ENCODE assay signal across 10 mouse cellular contexts in genomic region chr14:40968051-40968450, GRCm38 (mm10). TPM values are rescaled to one million over a fixed set of nuclear protein-coding genes. Genes with fewer than 3 reads are reported as not detected.
DNase-seq lines count a peak whose midpoint lies in the region; ATAC-seq and TF ChIP-seq lines count a peak whose summit lies in the region.
"Had no signal": no experiment of that assay in that cellular context is flagged by ENCODE, and none has a peak within 500 bp of the region (broad histone marks: within the 10 kb centered on the region; RNA-seq: fewer than 3 reads in every experiment).

No protein-coding gene starts in this region.

- 69% methylated on average over 2 of the region's 2 CpGs for WGBS in forebrain, embryonic 12.5 days
- 71% methylated on average over 2 of the region's 2 CpGs for whole genome bisulfite sequencing in forebrain, embryonic 11.5 days
- 63% methylated on average over 2 of the region's 2 CpGs for WGBS in lung, embryonic 14.5 days
- WGBS in liver, embryonic 12.5 days (ENCODE audit: insufficient replicate concordance): 38% methylated on average over 2 of the region's 2 CpGs
- 91% methylated on average over 2 of the region's 2 CpGs for WGBS in stomach, embryonic 14.5 days

- H3K36me3 ChIP-seq in forebrain, embryonic 12.5 days (replicated peaks): no peaks in the 10 kb centered on the region
- no peaks in the 10 kb centered on the region for H3K36me3 ChIP-seq in forebrain, embryonic 11.5 days (ENCODE audit: control insufficient read depth, insufficient read depth, low read length)
- H3K36me3 ChIP-seq in lung, embryonic 14.5 days (ENCODE audit: insufficient read depth): no peaks in the 10 kb centered on the region
- H3K36me3 ChIP-seq in liver, embryonic 12.5 days: no peaks in the 10 kb centered on the region
- H3K36me3 ChIP-seq in stomach, embryonic 14.5 days (ENCODE audit: control insufficient read depth, insufficient read depth, low read length): no peaks in the 10 kb centered on the region

- ATAC-seq in forebrain, embryonic 12.5 days (ENCODE audit: low FRiP score): no peak
- no peak for ATAC-seq in forebrain, embryonic 11.5 days (replicated peaks; ENCODE audit: low FRiP score)
- no peak for ATAC-seq in lung, embryonic 14.5 days (ENCODE audit: insufficient read depth)
- no peak for ATAC-seq in liver, embryonic 12.5 days
- ATAC-seq in stomach, embryonic 14.5 days (ENCODE audit: insufficient number of reproducible peaks, insufficient read depth, low FRiP score, low read depth): no peak

- no peaks in the 10 kb centered on the region for H3K9me3 ChIP-seq in forebrain, embryonic 12.5 days
- H3K9me3 ChIP-seq in forebrain, embryonic 11.5 days (ENCODE audit: control insufficient read depth, low read length): no peaks in the 10 kb centered on the region
- no peaks in the 10 kb centered on the region for H3K9me3 ChIP-seq in lung, embryonic 14.5 days (ENCODE audit: low read depth, low read length)
- H3K9me3 ChIP-seq in liver, embryonic 12.5 days (replicated peaks): no peaks in the 10 kb centered on the region
- no peaks in the 10 kb centered on the region for H3K9me3 ChIP-seq in stomach, embryonic 14.5 days (ENCODE audit: control insufficient read depth, low read depth, low read length)

- no peak for TF ChIP-seq CTCF in lung, embryonic 14.5 days (IDR thresholded peaks at IDR 0.05; ENCODE audit: low read depth)

- H3K27me3 ChIP-seq in forebrain, embryonic 12.5 days: no peaks in the 10 kb centered on the region
- no peaks in the 10 kb centered on the region for H3K27me3 ChIP-seq in forebrain, embryonic 11.5 days (ENCODE audit: control insufficient read depth, insufficient read depth, low read length)
- no peaks in the 10 kb centered on the region for H3K27me3 ChIP-seq in lung, embryonic 14.5 days (ENCODE audit: insufficient read depth, low read length)
- H3K27me3 ChIP-seq in liver, embryonic 12.5 days (replicated peaks): no peaks in the 10 kb centered on the region
- no peaks in the 10 kb centered on the region for H3K27me3 ChIP-seq in stomach, embryonic 14.5 days (ENCODE audit: control insufficient read depth, insufficient read depth, low read length)

- peak overlapping the region; percentile 85 for H3K4me2 ChIP-seq in forebrain, embryonic 12.5 days
- no peak overlapping the region; the same call in 1 of the 2 replicates for H3K4me2 ChIP-seq in forebrain, embryonic 11.5 days (ENCODE audit: low read depth, low read length, severe bottlenecking)
- H3K4me2 ChIP-seq in lung, embryonic 14.5 days: peak overlapping the region; percentile 59
- H3K4me2 ChIP-seq in liver, embryonic 12.5 days: peak overlapping the region; percentile 95
- H3K4me2 ChIP-seq in stomach, embryonic 14.5 days (replicated peaks; ENCODE audit: low read depth, low read length): peak overlapping the region; percentile 68

- peaks cover 30% of the 10 kb centered on the region for H3K4me1 ChIP-seq in forebrain, embryonic 12.5 days
- peaks cover 18% of the 10 kb centered on the region for H3K4me1 ChIP-seq in forebrain, embryonic 11.5 days (replicated peaks; ENCODE audit: control insufficient read depth, insufficient read depth, low read length)
- H3K4me1 ChIP-seq in lung, embryonic 14.5 days (ENCODE audit: insufficient read depth): peaks cover 19% of the 10 kb centered on the region
- H3K4me1 ChIP-seq in liver, embryonic 12.5 days: peaks cover 56% of the 10 kb centered on the region
- peaks cover 12% of the 10 kb centered on the region; the same call in 1 of the 2 replicates for H3K4me1 ChIP-seq in stomach, embryonic 14.5 days (ENCODE audit: control insufficient read depth, insufficient read depth, low read length)

- no peak overlapping the region for H3K27ac ChIP-seq in forebrain, embryonic 12.5 days
- H3K27ac ChIP-seq in forebrain, embryonic 11.5 days (ENCODE audit: low read depth, low read length): no peak overlapping the region
- no peak overlapping the region for H3K27ac ChIP-seq in lung, embryonic 14.5 days (ENCODE audit: low read depth)
- H3K27ac ChIP-seq in liver, embryonic 12.5 days: no peak overlapping the region
- H3K27ac ChIP-seq in stomach, embryonic 14.5 days (ENCODE audit: low read length): no peak overlapping the region

- no peak for DNase-seq in forebrain, embryonic 11.5 days (ENCODE audit: low spot score)
- no peak for DNase-seq in lung, embryonic 14.5 days
- DNase-seq in lung, postnatal 10 days: no peak
- no peak for DNase-seq in thymus, postnatal 36 days
- DNase-seq in urinary bladder, postnatal 36 days (ENCODE audit: low spot score in 2 of 2): no peak
- DNase-seq: B cell, adult 2 months; thymus, adult 2 months had no signal

- H3K9ac ChIP-seq in forebrain, embryonic 12.5 days: no peak overlapping the region
- H3K9ac ChIP-seq in forebrain, embryonic 11.5 days (ENCODE audit: low read length): no peak overlapping the region; the same call in 1 of the 2 replicates
- 0 out of 2 replicates have a peak overlapping the region, but pooled peaks have one; percentile 47 for H3K9ac ChIP-seq in lung, embryonic 14.5 days
- no peak overlapping the region for H3K9ac ChIP-seq in liver, embryonic 12.5 days
- H3K9ac ChIP-seq in stomach, embryonic 14.5 days (replicated peaks; ENCODE audit: low read depth, low read length): no peak overlapping the region

- H3K4me3 ChIP-seq in forebrain, embryonic 12.5 days (replicated peaks): no peak overlapping the region
- H3K4me3 ChIP-seq in forebrain, embryonic 11.5 days (ENCODE audit: low read depth, low read length): no peak overlapping the region
- peak overlapping the region; percentile 86; the same call in 1 of the 2 replicates for H3K4me3 ChIP-seq in lung, embryonic 14.5 days (ENCODE audit: low read depth, low read length)
- H3K4me3 ChIP-seq in liver, embryonic 12.5 days: no peak overlapping the region
- H3K4me3 ChIP-seq in stomach, embryonic 14.5 days (ENCODE audit: low read depth, low read length): no peak overlapping the region

RNA-seq across cellular contexts. Expression of gene Tspan14, which starts 1.4 kb away (rescaled TPM):
- polyA plus RNA-seq in forebrain, embryonic 12.5 days (2016; fragmentation: Nextera tagmentation; extraction: Ambion mirVana): 82.6 and 90.6 TPM in 2 replicates
- 87.8 and 96.1 TPM in 2 replicates for polyA plus RNA-seq in forebrain, embryonic 11.5 days (2014; fragmentation: Nextera tagmentation; extraction: Ambion mirVana)
- polyA plus RNA-seq in lung, embryonic 14.5 days (2014; fragmentation: Nextera tagmentation; extraction: Ambion mirVana): 104 and 105 TPM in 2 replicates
- polyA plus RNA-seq in liver, embryonic 12.5 days (2016; fragmentation: Nextera tagmentation; extraction: Ambion mirVana): 44.5 and 44.6 TPM in 2 replicates
- polyA plus RNA-seq in stomach, embryonic 14.5 days (2014; fragmentation: Nextera tagmentation; extraction: Ambion mirVana): 84.5 and 88.2 TPM in 2 replicates

RNA-seq across cellular contexts. Expression of gene Fam213a, which starts 45.5 kb away (rescaled TPM):
- 50.5 and 54.0 TPM in 2 replicates for polyA plus RNA-seq in forebrain, embryonic 12.5 days (2016; fragmentation: Nextera tagmentation; extraction: Ambion mirVana)
- polyA plus RNA-seq in forebrain, embryonic 11.5 days (2014; fragmentation: Nextera tagmentation; extraction: Ambion mirVana): 54.2 and 57.9 TPM in 2 replicates
- 167 and 173 TPM in 2 replicates for polyA plus RNA-seq in lung, embryonic 14.5 days (2014; fragmentation: Nextera tagmentation; extraction: Ambion mirVana)
- polyA plus RNA-seq in liver, embryonic 12.5 days (2016; fragmentation: Nextera tagmentation; extraction: Ambion mirVana): 77.7 and 79.0 TPM in 2 replicates
- polyA plus RNA-seq in stomach, embryonic 14.5 days (2014; fragmentation: Nextera tagmentation; extraction: Ambion mirVana): 42.7 and 45.8 TPM in 2 replicates
